Mouse (Mus musculus): ENCODE results near the gene Gnb1l. TPM values are rescaled to one million over a fixed set of nuclear protein-coding genes. Genes with fewer than 3 reads are reported as not detected.

Gnb1l gene
- total RNA-seq (2021): 1 to 10 TPM; 6.3 to 6.9 TPM
- long read RNA-seq, partial matches to known transcripts: 0 of 12 reads
- long read RNA-seq, other reads (novel, unspliced or antisense): 4 of 12 reads

- DNase-seq (ENCODE audit: low spot score in 2 of 2): peak; percentile 93 to 96
These were observed at the start of gene Gnb1l, which contains the start of gene Rtl10 for GRCm38 (mm10) chr16:18498558-18498990. Gnb1l (plus strand) TSS chr16:18498713. Rtl10 (plus strand) TSS chr16:18498901.

- no peak for DNase-seq (ENCODE audit: low spot score in 2 of 2)
These were observed 49.5 kb upstream of the Gnb1l start for GRCm38 (mm10) chr16:18449005-18449404.

GRCm38 (mm10) chr16:18451486-18452181 is 46.9 kb upstream of the Gnb1l start:
- peak; percentile 72 to 90 for DNase-seq (ENCODE audit: low spot score in 2 of 2)

- DNase-seq (ENCODE audit: low spot score in 2 of 2): peak; percentile 56 to 76
These were observed 46.1 kb upstream of the Gnb1l start for GRCm38 (mm10) chr16:18452361-18452862.

DNA sequence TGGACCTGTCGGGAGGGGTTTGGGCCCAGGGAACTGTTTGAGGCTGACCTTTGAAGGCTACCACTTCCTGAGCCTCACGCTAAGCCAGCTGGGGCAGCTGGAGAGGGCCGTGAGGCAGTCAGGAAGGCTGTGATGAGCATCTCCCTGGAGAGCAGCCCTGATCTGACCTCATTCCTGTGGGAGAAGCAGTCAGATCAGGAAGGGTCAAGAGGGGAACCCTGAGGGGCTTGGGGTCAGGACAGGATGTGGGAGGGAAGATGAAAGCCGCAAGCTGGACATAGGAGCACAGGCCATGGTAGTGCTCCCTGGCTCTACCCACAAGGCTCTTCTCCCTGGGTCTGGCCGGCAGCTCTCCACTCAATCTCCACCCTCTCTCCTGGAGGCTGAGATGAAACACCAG is 44.7 kb upstream of the Gnb1l start:
- DNase-seq (ENCODE audit: low spot score in 2 of 2): no peak

DNA sequence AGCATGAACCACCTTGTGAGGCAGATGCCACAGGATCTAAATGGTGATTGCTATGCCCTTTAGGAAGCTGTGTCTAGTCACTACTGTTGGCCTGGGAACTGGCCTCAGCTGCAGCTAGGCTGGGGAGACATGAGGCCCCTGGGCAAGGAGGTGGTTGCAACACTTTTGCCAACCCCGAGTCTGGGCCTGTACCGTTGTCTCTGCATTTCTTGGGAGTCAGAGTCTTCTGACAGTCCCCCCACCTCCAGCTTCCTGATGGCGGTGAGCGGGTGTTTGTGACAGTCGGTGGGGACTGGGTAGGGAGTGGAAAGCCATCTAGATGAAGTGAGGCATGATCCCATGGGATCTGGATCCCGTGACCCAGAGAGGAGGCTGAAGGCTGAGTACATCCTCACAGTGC is 43.1 kb upstream of the Gnb1l start:
- DNase-seq (ENCODE audit: low spot score in 2 of 2): no peak

DNA sequence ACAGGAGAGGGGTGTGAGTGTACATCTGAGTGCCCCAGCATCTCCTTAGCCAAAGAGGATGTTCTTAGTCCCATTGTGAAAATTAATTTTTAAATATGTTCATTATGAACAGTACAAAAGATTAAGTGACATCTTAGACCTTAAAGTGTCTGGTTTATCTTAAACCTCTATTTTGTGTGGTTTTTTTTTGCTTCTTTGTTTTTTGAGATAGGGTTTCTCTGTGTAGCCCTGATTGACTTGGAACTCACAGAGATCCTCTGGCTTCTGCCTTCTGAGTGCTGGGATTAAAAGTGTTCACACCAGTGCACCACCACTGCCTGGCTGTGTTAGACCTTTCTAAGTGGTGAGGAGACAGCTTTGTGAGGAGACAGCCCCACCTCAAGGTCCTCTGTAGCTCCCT is 39.9 kb upstream of the Gnb1l start:
- DNase-seq (ENCODE audit: low spot score in 2 of 2): no peak

GRCm38 (mm10) chr16:18459335-18459954 is 39.1 kb upstream of the Gnb1l start:
- no peak for DNase-seq (ENCODE audit: low spot score in 2 of 2)

- no peak for DNase-seq (ENCODE audit: low spot score in 2 of 2)
These were observed 38.5 kb upstream of the Gnb1l start for GRCm38 (mm10) chr16:18459955-18460370.

DNA sequence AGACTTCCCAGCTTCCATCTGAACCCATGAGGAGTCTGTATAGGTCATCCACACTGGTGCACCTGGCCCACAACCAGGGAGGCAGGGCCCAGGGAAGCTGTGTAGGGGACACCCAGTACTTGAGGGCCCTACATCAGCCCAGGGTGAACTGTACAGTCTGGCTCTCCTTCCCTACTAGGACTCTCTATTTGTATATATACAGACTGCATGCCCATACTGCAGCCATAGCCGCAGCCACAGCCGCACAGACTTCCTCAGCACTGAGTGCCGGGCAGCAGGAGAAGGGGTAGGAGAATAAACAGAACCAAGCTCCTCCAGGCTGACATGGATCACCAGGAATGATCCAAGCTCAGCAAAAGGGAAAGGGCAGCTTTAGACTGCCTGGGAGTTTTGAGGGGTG is 37.7 kb upstream of the Gnb1l start:
- no peak for DNase-seq (ENCODE audit: low spot score in 2 of 2)

DNA sequence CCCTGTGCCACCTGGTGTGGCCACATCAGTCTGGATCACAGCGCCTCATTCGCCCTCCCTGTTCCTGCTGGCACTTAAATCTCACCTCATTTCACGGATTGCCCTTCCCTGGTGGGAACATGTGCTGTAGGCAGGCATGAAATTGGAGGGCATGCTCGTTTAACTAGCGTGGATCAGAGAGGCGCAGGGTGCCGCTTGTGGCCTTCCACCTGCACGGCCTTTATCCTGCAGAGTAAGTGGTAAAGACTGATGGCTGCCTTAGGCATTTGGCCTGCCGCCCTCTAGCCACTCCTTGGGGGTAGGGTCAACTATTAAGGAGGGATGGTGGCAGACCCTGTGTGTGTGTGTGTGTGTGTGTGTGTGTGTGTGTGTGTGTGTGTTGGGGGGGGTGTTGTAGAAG is 36.5 kb upstream of the Gnb1l start:
- no peak for DNase-seq (ENCODE audit: low spot score in 2 of 2)

- DNase-seq (ENCODE audit: low spot score in 2 of 2): no peak
These were observed 35.9 kb upstream of the Gnb1l start for GRCm38 (mm10) chr16:18462598-18462997.

DNA sequence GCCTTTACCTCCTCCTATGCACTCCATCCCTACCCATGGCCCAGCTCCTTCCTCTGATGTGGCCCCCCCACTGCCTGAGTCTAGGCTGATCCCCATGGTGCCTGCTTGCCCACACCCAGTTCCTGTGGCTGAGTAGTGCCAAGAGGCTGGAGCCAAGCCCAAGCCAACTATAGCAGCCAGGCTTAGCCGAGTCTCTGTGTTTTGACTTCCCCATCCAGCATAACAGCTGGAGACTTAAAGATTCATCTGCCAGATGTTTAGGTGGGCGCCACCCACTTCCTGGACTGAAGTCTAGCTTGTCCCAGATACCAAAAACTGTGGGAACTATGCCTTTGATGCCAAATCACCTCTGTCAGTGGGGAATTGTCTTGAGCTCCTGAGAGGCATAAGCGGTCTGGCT is 34.2 kb upstream of the Gnb1l start:
- no peak for DNase-seq (ENCODE audit: low spot score in 2 of 2)

GRCm38 (mm10) chr16:18470829-18471228 is 27.7 kb upstream of the Gnb1l start:
- DNase-seq (ENCODE audit: low spot score in 2 of 2): no peak

DNA sequence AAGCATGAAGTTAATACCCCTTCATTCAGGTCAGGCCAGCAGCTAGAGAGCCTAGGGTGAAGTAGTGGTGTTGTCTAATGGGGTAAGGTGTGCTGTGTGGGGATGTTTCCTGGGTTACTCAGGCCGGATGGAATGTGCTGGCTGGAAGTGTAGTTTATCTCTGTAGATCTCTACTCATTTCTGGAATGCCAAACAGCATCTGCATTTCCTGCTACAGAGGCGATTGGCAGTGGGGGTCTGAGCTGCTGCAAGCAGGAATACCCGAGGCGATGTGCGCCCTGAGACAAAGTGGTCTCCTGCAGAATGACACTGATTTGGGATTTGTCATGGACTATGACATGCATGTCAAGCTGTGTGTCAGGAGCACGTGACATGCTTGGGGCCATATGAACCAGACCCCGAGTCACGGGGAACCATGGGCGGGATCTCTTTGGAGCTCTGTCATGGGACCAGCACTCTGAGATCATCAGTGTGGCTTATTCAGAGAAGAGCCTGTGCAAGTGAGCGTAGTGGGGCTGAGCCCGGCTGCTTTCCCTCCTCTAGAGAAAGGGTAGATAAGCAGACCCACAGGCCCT is 27.0 kb upstream of the Gnb1l start:
- DNase-seq (ENCODE audit: low spot score in 2 of 2): no peak

DNA sequence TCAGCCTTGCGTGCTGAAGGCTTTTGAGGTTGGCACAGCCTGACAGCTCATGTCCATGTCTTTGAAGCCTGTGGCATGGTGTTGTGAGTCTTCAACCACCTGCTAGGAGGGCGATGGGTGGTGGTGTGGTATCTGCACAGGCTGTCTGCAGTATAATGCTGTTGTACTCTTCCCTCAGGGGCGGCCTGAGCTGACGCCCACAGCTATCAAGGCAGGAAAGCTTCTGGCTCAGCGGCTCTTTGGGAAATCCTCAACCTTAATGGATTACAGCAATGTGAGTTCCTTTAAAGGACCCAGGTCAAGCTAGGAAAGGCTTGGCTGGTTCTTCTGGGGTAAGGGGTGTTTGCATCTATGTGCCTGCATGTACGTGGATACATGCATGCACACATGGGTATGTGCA is 26.5 kb upstream of the Gnb1l start:
- DNase-seq (ENCODE audit: low spot score in 2 of 2): no peak

DNA sequence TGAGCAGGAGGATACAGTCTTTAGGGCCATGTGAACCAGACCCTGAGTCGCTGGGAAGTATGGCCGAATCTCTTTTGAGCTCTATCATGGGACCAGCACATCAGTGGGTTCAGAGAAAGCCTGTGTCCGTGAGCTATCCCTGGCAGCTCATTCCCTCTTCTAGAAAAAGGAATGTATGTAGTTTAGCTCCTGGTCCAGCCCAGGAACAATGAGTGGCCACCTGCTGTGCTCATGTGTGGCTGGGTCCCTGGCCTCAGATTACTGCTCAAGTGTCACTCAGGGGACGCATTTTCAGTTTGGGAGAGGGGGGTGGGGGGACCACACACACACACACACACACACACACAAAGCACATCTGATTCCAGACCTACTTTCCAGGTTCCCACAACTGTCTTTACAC is 26.1 kb upstream of the Gnb1l start:
- no peak for DNase-seq (ENCODE audit: low spot score in 2 of 2)

GRCm38 (mm10) chr16:18472976-18473375 is 25.5 kb upstream of the Gnb1l start:
- no peak for DNase-seq (ENCODE audit: low spot score in 2 of 2)

- DNase-seq (ENCODE audit: low spot score in 2 of 2): no peak
These were observed 24.5 kb upstream of the Gnb1l start for GRCm38 (mm10) chr16:18474021-18474420.

DNA sequence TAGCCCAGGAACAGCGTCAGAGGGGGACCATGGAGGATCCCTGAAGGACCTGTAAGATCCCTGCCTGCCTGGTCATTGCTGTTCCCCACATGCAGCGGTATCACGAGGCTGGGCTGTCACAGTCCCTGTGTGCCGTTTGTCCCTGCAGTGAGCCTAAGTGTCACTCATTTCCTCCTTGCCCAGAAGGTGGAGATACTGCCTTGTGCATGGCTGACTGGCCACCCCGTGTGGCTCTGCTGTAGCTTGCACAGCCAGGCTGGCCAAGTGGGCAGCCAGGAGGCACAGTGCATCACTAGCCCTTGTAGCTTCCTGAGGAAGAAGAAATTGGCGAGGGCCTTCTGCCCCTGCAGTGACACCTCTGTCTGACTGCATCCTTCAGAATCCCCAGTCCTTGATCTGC is 20.5 kb upstream of the Gnb1l start:
- no peak for DNase-seq (ENCODE audit: low spot score in 2 of 2)

- no peak for DNase-seq (ENCODE audit: low spot score in 2 of 2)
These were observed 18.8 kb upstream of the Gnb1l start for GRCm38 (mm10) chr16:18479667-18480066.

DNA sequence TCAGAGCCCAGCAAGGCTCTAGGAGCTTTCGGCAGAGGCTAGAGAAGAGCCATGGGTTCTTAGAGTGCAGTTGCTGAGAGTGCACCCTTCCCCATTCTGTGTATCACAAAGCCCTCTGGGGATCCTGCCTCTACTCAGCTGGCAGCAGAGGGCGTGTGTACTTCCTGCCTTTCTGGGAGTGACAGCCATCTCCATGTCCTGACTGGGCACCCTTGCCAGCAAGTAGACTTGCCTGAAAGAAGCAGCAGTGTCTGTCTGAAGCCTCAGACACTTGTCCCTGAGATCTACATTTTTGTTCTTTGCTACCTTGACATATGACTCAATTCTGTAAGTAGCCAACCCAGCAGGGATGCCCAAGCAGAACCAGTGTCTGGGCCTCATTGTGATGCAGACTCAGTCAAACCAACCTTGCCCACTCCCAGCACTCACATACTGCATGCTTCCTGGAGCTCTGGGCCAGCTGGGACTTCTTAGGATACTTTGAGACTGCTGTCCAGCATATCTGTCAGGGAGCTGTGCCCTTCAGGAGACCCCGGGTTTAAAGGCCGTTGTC is 17.5 kb upstream of the Gnb1l start:
- DNase-seq (ENCODE audit: low spot score in 2 of 2): no peak
